In the genomic region with DNA sequence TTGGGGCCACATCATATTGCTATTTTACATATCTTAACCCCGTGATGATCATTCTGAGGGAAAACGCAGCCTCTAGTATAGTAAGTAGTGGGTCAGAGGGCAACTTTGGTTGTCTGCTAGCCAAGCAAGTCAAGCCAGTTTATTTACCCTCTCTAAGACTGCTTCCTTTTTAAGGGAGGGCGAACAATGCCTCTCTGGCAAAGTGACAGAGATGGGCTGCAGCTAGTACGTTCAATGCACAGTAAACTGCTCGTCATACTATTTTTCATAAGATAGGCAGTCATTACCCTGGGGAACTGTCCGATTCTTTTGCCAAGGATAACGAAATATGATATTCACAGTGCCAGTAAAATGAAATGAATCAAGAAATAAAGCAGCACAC, we compare ENCODE assay signal across 8 mouse cellular contexts. TPM values are rescaled to one million over a fixed set of nuclear protein-coding genes. Genes with fewer than 3 reads are reported as not detected.
DNase-seq lines count a peak whose midpoint lies in the region; ATAC-seq and TF ChIP-seq lines count a peak whose summit lies in the region.

No protein-coding gene starts in this region.

- no peak for TF ChIP-seq CTCF in midbrain, postnatal 0 days (IDR thresholded peaks at IDR 0.05)

- no peak for ATAC-seq in embryonic facial prominence, embryonic 13.5 days (ENCODE audit: insufficient number of reproducible peaks, insufficient read depth, low FRiP score, low TSS enrichment, low read depth)
- ATAC-seq in limb, embryonic 12.5 days (ENCODE audit: insufficient number of reproducible peaks, insufficient read depth, low FRiP score, low TSS enrichment, low read depth), result no peak
- no peak for ATAC-seq in midbrain, postnatal 0 days (ENCODE audit: low FRiP score)

- H3K27ac ChIP-seq in embryonic facial prominence, embryonic 13.5 days, result no peak overlapping the region; the same call in 1 of the 2 replicates
- peak overlapping the region; percentile 99; the same call in 1 of the 2 replicates for H3K27ac ChIP-seq in limb, embryonic 12.5 days
- no peak overlapping the region for H3K27ac ChIP-seq in midbrain, postnatal 0 days (ENCODE audit: low read depth, low read length)

- H3K4me3 ChIP-seq in embryonic facial prominence, embryonic 13.5 days, result peak overlapping the region; percentile 85
- peak overlapping the region; percentile 90 for H3K4me3 ChIP-seq in limb, embryonic 12.5 days (replicated peaks)
- peak overlapping the region; percentile 90 for H3K4me3 ChIP-seq in midbrain, postnatal 0 days (ENCODE audit: low read depth, low read length)

- peak overlapping the region; percentile 80 for H3K4me2 ChIP-seq in embryonic facial prominence, embryonic 13.5 days
- peak overlapping the region; percentile 72 for H3K4me2 ChIP-seq in limb, embryonic 12.5 days
- peak overlapping the region; percentile 83 for H3K4me2 ChIP-seq in midbrain, postnatal 0 days (ENCODE audit: low read depth, low read length, poor library complexity, severe bottlenecking)

- DNase-seq in spleen, adult 12 weeks (ENCODE audit: low spot score), result peak; percentile 14
- no peak for DNase-seq in spleen, postnatal 14 days (ENCODE audit: low spot score in 2 of 2)
- DNase-seq in heart, postnatal 36 days, result peak; percentile 47 to 50
- DNase-seq in midbrain, postnatal 0 days (ENCODE audit: low spot score), result peak; percentile 37
- no peak for DNase-seq in ovary, postnatal 14 days (ENCODE audit: low spot score)
- DNase-seq in left cerebral cortex, adult 18-20 months (ENCODE audit: low spot score in 2 of 2), result no peak

- no peaks in the 10 kb centered on the region for H3K27me3 ChIP-seq in embryonic facial prominence, embryonic 13.5 days
- no peaks in the 10 kb centered on the region for H3K27me3 ChIP-seq in limb, embryonic 12.5 days
- no peaks in the 10 kb centered on the region for H3K27me3 ChIP-seq in midbrain, postnatal 0 days (ENCODE audit: insufficient read depth, low read length)

- WGBS in embryonic facial prominence, embryonic 13.5 days, result 12% methylated on average over 7 of the region's 7 CpGs
- 25% methylated on average over 7 of the region's 7 CpGs for WGBS in limb, embryonic 12.5 days
- 17% methylated on average over 7 of the region's 7 CpGs for WGBS in midbrain, postnatal 0 days

- intact Hi-C loops in heart, postnatal 36 days (cut with DNase I), result loop anchor here (2.0 to 5.0 kb wide), 3 partner anchors 150 to 1204 kb away; a partner anchor contains a TSS

- H3K9me3 ChIP-seq in embryonic facial prominence, embryonic 13.5 days, result no peaks in the 10 kb centered on the region
- no peaks in the 10 kb centered on the region for H3K9me3 ChIP-seq in limb, embryonic 12.5 days
- H3K9me3 ChIP-seq in midbrain, postnatal 0 days (ENCODE audit: low read length), result no peaks in the 10 kb centered on the region

- H3K4me1 ChIP-seq in embryonic facial prominence, embryonic 13.5 days, result peaks cover 24% of the 10 kb centered on the region
- H3K4me1 ChIP-seq in limb, embryonic 12.5 days (replicated peaks), result peaks cover 37% of the 10 kb centered on the region
- H3K4me1 ChIP-seq in midbrain, postnatal 0 days (ENCODE audit: insufficient read depth, low read length), result peaks cover 6% of the 10 kb centered on the region

- no peaks in the 10 kb centered on the region for H3K36me3 ChIP-seq in embryonic facial prominence, embryonic 13.5 days
- no peaks in the 10 kb centered on the region for H3K36me3 ChIP-seq in limb, embryonic 12.5 days
- no peaks in the 10 kb centered on the region for H3K36me3 ChIP-seq in midbrain, postnatal 0 days (ENCODE audit: insufficient read depth, low read length)

- H3K9ac ChIP-seq in embryonic facial prominence, embryonic 13.5 days, result peak overlapping the region; percentile 87
- H3K9ac ChIP-seq in limb, embryonic 12.5 days (replicated peaks), result peak overlapping the region; percentile 90
- peak overlapping the region; percentile 97 for H3K9ac ChIP-seq in midbrain, postnatal 0 days (replicated peaks; ENCODE audit: low read length, poor library complexity, severe bottlenecking)

RNA-seq across cellular contexts. Expression of a gene that starts 1.4 kb away (rescaled TPM):
- 87.0 and 89.7 TPM in 2 replicates for polyA plus RNA-seq in embryonic facial prominence, embryonic 13.5 days (2015; fragmentation: Nextera tagmentation; extraction: Ambion mirVana)
- total RNA-seq in heart, postnatal 36 days (2021), result 100 to 1,000 TPM; 372 to 397 TPM
- 101 and 103 TPM in 2 replicates for polyA plus RNA-seq in limb, embryonic 12.5 days (2016; fragmentation: Nextera tagmentation; extraction: Ambion mirVana)
- total RNA-seq in midbrain, postnatal 0 days (2014; rRNA removed), result 96.5 and 111 TPM in 2 replicates
- 109 and 130 TPM in 2 replicates for polyA plus RNA-seq in midbrain, postnatal 0 days (2015; fragmentation: Nextera tagmentation; extraction: Ambion mirVana)
- 10 to 100 TPM; 56.7 to 59.3 TPM for total RNA-seq in left cerebral cortex, adult 18-20 months (2021)

RNA-seq across cellular contexts. Expression of a gene that starts 42.1 kb away (rescaled TPM):
- polyA plus RNA-seq in embryonic facial prominence, embryonic 13.5 days (2015; fragmentation: Nextera tagmentation; extraction: Ambion mirVana), result 0.56 and 0.95 TPM in 2 replicates
- total RNA-seq in heart, postnatal 36 days (2021), result 1 to 10 TPM; 1.0 to 1.2 TPM
- 0.15 and 0.20 TPM in 2 replicates for polyA plus RNA-seq in limb, embryonic 12.5 days (2016; fragmentation: Nextera tagmentation; extraction: Ambion mirVana)
- total RNA-seq in midbrain, postnatal 0 days (2014; rRNA removed), result 0.27 and 0.52 TPM in 2 replicates
- 1.0 and 1.4 TPM in 2 replicates for polyA plus RNA-seq in midbrain, postnatal 0 days (2015; fragmentation: Nextera tagmentation; extraction: Ambion mirVana)
- total RNA-seq in left cerebral cortex, adult 18-20 months (2021), result under 1 TPM; 0.09 TPM

Comparison
In these comparisons a context has a peak if more than half of its experiments do, and no peak if none do; other contexts are left out.
1. DNase-seq: peak in spleen, adult 12 weeks (single experiment), heart, postnatal 36 days (2 of 2) and midbrain, postnatal 0 days (single experiment); none in spleen, postnatal 14 days (0 of 2), ovary, postnatal 14 days (single experiment) and left cerebral cortex, adult 18-20 months (0 of 2).
2. Peak in every context shown above with its lines, with median percentiles within 50 percentile points of each other: H3K4me2 ChIP-seq, H3K4me3 ChIP-seq and H3K9ac ChIP-seq.